Mouse (Mus musculus): ENCODE results near the gene Ostm1.

- no peak for TF ChIP-seq CTCF (IDR thresholded peaks at IDR 0.05; ENCODE audit: low read depth, low read length)
- no peak for TF ChIP-seq POLR2A (IDR thresholded peaks at IDR 0.05; ENCODE audit: extremely low read depth, insufficient read depth, low read length)
Observed at GRCm38 (mm10) chr10:42559581-42560200, 23.9 kb upstream of the Ostm1 start.

All from liver, adult 2 months (tissue).